In genomic region chr16:32866713-32867112, GRCm38 (mm10) we compare ENCODE assay signal across 1 mouse cellular context.
TF ChIP-seq lines count a peak whose summit lies in the region.

No protein-coding gene starts in this region.

TF ChIP-seq in MEL, 35 proteins besides CTCF, POLR2A, EP300 and RAD21:
- no peak for TF ChIP-seq BHLHE40 (IDR thresholded peaks at IDR 0.05; ENCODE audit: borderline replicate concordance, low read depth, low read length)
